Comparison of ENCODE assay signal across 8 mouse cellular contexts in genomic region chr19:10182142-10182541, GRCm38 (mm10). TPM values are rescaled to one million over a fixed set of nuclear protein-coding genes. Genes with fewer than 3 reads are reported as not detected.
DNase-seq lines count a peak whose midpoint lies in the region; ATAC-seq and TF ChIP-seq lines count a peak whose summit lies in the region.

No protein-coding gene starts in this region.

- H3K4me3 ChIP-seq in heart, embryonic 12.5 days, result peak overlapping the region; percentile 94
- H3K4me3 ChIP-seq in E14TG2a.4 (replicated peaks; ENCODE audit: low read length), result peak overlapping the region; percentile 99
- peak overlapping the region; percentile 90 for H3K4me3 ChIP-seq in forebrain, embryonic 14.5 days (ENCODE audit: low read depth, low read length)
- H3K4me3 ChIP-seq in liver, embryonic 16.5 days (ENCODE audit: low read depth, low read length), result peak overlapping the region; percentile 96

- peak overlapping the region; percentile 50 for H3K27ac ChIP-seq in heart, embryonic 12.5 days (ENCODE audit: poor library complexity, severe bottlenecking)
- H3K27ac ChIP-seq in forebrain, embryonic 14.5 days (ENCODE audit: low read depth, low read length), result peak overlapping the region; percentile 95; the same call in 1 of the 2 replicates
- peak overlapping the region; percentile 91 for H3K27ac ChIP-seq in liver, embryonic 16.5 days (ENCODE audit: low read length)

- peak overlapping the region; percentile 88 for H3K4me2 ChIP-seq in heart, embryonic 12.5 days
- peak overlapping the region; percentile 92 for H3K4me2 ChIP-seq in forebrain, embryonic 14.5 days (ENCODE audit: low read length)
- H3K4me2 ChIP-seq in liver, embryonic 16.5 days (ENCODE audit: low read depth, low read length), result peak overlapping the region; percentile 91

- ATAC-seq in heart, embryonic 12.5 days (ENCODE audit: insufficient number of reproducible peaks, low FRiP score), result 0 out of 2 replicates have a peak, but pooled peaks have one; percentile 1
- no peak for ATAC-seq in forebrain, embryonic 14.5 days
- ATAC-seq in liver, embryonic 16.5 days (ENCODE audit: low read depth), result no peak; the same call in 1 of the 2 replicates

- peaks cover 5% of the 10 kb centered on the region; the same call in 1 of the 2 replicates for H3K9me3 ChIP-seq in heart, embryonic 12.5 days (replicated peaks)
- peaks cover 23% of the 10 kb centered on the region for H3K9me3 ChIP-seq in E14TG2a.4 (ENCODE audit: low read length)
- no peaks in the 10 kb centered on the region for H3K9me3 ChIP-seq in forebrain, embryonic 14.5 days (replicated peaks; ENCODE audit: control insufficient read depth, low read length)
- H3K9me3 ChIP-seq in liver, embryonic 16.5 days (replicated peaks; ENCODE audit: control insufficient read depth, low read length), result no peaks in the 10 kb centered on the region; the same call in 1 of the 2 replicates

- H3K9ac ChIP-seq in heart, embryonic 12.5 days, result peak overlapping the region; percentile 28; the same call in 1 of the 2 replicates
- peak overlapping the region; percentile 10; the same call in 1 of the 2 replicates for H3K9ac ChIP-seq in forebrain, embryonic 14.5 days (ENCODE audit: low read length)
- H3K9ac ChIP-seq in liver, embryonic 16.5 days (ENCODE audit: low read depth, low read length), result peak overlapping the region; percentile 82

- DNase-seq in heart, adult 9 months (ENCODE audit: low spot score in 2 of 2), result no peak
- DNase-seq in forebrain, embryonic 14.5 days (ENCODE audit: low spot score), result no peak
- DNase-seq in right cerebral cortex, postnatal 14 days, result no peak
- no peak for DNase-seq in adrenal gland, adult 2 months
- no peak for DNase-seq in cerebellum, adult 9-11 months

- peaks cover 21% of the 10 kb centered on the region for H3K4me1 ChIP-seq in heart, embryonic 12.5 days (replicated peaks)
- H3K4me1 ChIP-seq in E14TG2a.4 (replicated peaks; ENCODE audit: low read depth, low read length), result peaks cover 28% of the 10 kb centered on the region
- H3K4me1 ChIP-seq in forebrain, embryonic 14.5 days (ENCODE audit: control insufficient read depth, insufficient read depth, low read length), result peaks cover 15% of the 10 kb centered on the region
- H3K4me1 ChIP-seq in liver, embryonic 16.5 days (ENCODE audit: control insufficient read depth, low read depth, low read length), result peaks cover 22% of the 10 kb centered on the region

- TF ChIP-seq CTCF in E14TG2a.4 (conservative IDR thresholded peaks at IDR 0.05; ENCODE audit: low read length), result no peak

- H3K36me3 ChIP-seq in heart, embryonic 12.5 days, result peaks cover 23% of the 10 kb centered on the region
- peaks cover 28% of the 10 kb centered on the region for H3K36me3 ChIP-seq in E14TG2a.4 (ENCODE audit: insufficient read depth, low read length)
- H3K36me3 ChIP-seq in forebrain, embryonic 14.5 days (ENCODE audit: control insufficient read depth, insufficient read depth, low read length), result peaks cover 24% of the 10 kb centered on the region
- peaks cover 10% of the 10 kb centered on the region for H3K36me3 ChIP-seq in liver, embryonic 16.5 days (ENCODE audit: control insufficient read depth, insufficient read depth)

- WGBS in heart, embryonic 12.5 days, result 37% methylated on average over 7 of the region's 7 CpGs
- 31% methylated on average over 7 of the region's 7 CpGs for WGBS in forebrain, embryonic 14.5 days
- WGBS in liver, embryonic 16.5 days (ENCODE audit: insufficient replicate concordance), result 19% methylated on average over 7 of the region's 7 CpGs

- no peaks in the 10 kb centered on the region for H3K27me3 ChIP-seq in heart, embryonic 12.5 days (replicated peaks)
- peaks cover 13% of the 10 kb centered on the region for H3K27me3 ChIP-seq in E14TG2a.4 (ENCODE audit: insufficient read depth, low read length)
- H3K27me3 ChIP-seq in forebrain, embryonic 14.5 days (replicated peaks; ENCODE audit: control insufficient read depth, insufficient read depth, low read length), result no peaks in the 10 kb centered on the region
- H3K27me3 ChIP-seq in liver, embryonic 16.5 days (ENCODE audit: control insufficient read depth, insufficient read depth, low read depth, low read length), result no peaks in the 10 kb centered on the region

RNA-seq across cellular contexts. Expression of gene Fads1, which starts 0.5 kb away (rescaled TPM):
- polyA plus RNA-seq in heart, embryonic 12.5 days (2016; fragmentation: Nextera tagmentation; extraction: Ambion mirVana), result 72.1 and 75.0 TPM in 2 replicates
- polyA plus RNA-seq in forebrain, embryonic 14.5 days (2014; fragmentation: Nextera tagmentation; extraction: Ambion mirVana), result 104 and 125 TPM in 2 replicates
- 79.4 and 92.4 TPM in 2 replicates for polyA plus RNA-seq in liver, embryonic 16.5 days (2015; fragmentation: Nextera tagmentation; extraction: Ambion mirVana)
- total RNA-seq in adrenal gland, adult 2 months (2021), result 1,000 to 10,000 TPM in 1 of 2 experiments, 100 to 1,000 TPM in 1; 745 to 1,239 TPM
- polyA plus RNA-seq in adrenal gland, adult 2 months (2012; rRNA removed), result 203 and 332 TPM in 2 replicates

RNA-seq across cellular contexts. Expression of gene Tmem258, which starts 21.7 kb away (rescaled TPM):
- polyA plus RNA-seq in heart, embryonic 12.5 days (2016; fragmentation: Nextera tagmentation; extraction: Ambion mirVana), result 389 TPM in 2 replicates
- 380 and 505 TPM in 2 replicates for polyA plus RNA-seq in forebrain, embryonic 14.5 days (2014; fragmentation: Nextera tagmentation; extraction: Ambion mirVana)
- 277 and 304 TPM in 2 replicates for polyA plus RNA-seq in liver, embryonic 16.5 days (2015; fragmentation: Nextera tagmentation; extraction: Ambion mirVana)
- 100 to 1,000 TPM; 180 to 185 TPM for total RNA-seq in adrenal gland, adult 2 months (2021)
- 81.8 and 98.2 TPM in 2 replicates for polyA plus RNA-seq in adrenal gland, adult 2 months (2012; rRNA removed)

RNA-seq across cellular contexts. Expression of gene Fen1, which starts 21.8 kb away (rescaled TPM):
- 59.2 and 59.3 TPM in 2 replicates for polyA plus RNA-seq in heart, embryonic 12.5 days (2016; fragmentation: Nextera tagmentation; extraction: Ambion mirVana)
- polyA plus RNA-seq in forebrain, embryonic 14.5 days (2014; fragmentation: Nextera tagmentation; extraction: Ambion mirVana), result 53.4 and 63.9 TPM in 2 replicates
- 114 and 125 TPM in 2 replicates for polyA plus RNA-seq in liver, embryonic 16.5 days (2015; fragmentation: Nextera tagmentation; extraction: Ambion mirVana)
- 10 to 100 TPM in 1 of 2 experiments, 1 to 10 TPM in 1; 8.6 to 10.9 TPM for total RNA-seq in adrenal gland, adult 2 months (2021)
- 4.6 and 7.0 TPM in 2 replicates for polyA plus RNA-seq in adrenal gland, adult 2 months (2012; rRNA removed)

RNA-seq across cellular contexts. Expression of gene Myrf, which starts 58.4 kb away (rescaled TPM):
- 16.2 and 16.5 TPM in 2 replicates for polyA plus RNA-seq in heart, embryonic 12.5 days (2016; fragmentation: Nextera tagmentation; extraction: Ambion mirVana)
- polyA plus RNA-seq in forebrain, embryonic 14.5 days (2014; fragmentation: Nextera tagmentation; extraction: Ambion mirVana), result 0.20 and 0.40 TPM in 2 replicates
- polyA plus RNA-seq in liver, embryonic 16.5 days (2015; fragmentation: Nextera tagmentation; extraction: Ambion mirVana), result 3.1 and 3.9 TPM in 2 replicates
- 1 to 10 TPM; 2.3 to 2.7 TPM for total RNA-seq in adrenal gland, adult 2 months (2021)
- polyA plus RNA-seq in adrenal gland, adult 2 months (2012; rRNA removed), result 2.5 and 3.1 TPM in 2 replicates

Comparison
In these comparisons a context has a peak if more than half of its experiments do, and no peak if none do; other contexts are left out.
1. H3K9ac ChIP-seq: peak in every context shown above with its lines; median percentile 82 in liver, embryonic 16.5 days; 28 in heart, embryonic 12.5 days; 10 in forebrain, embryonic 14.5 days.